Mouse (Mus musculus) bone marrow macrophage, adult 2 months (primary cell): ENCODE data around the gene Slc35g1. TPM values are rescaled to one million over a fixed set of nuclear protein-coding genes. Genes with fewer than 3 reads are reported as not detected.

Experiments
- H3K27ac ChIP-seq: 2 replicates; pipeline ENCODE4 v1.5.1; 2012; ENCODE audit warnings: low read depth, low read length; ENCODE audit not compliant: insufficient read depth
- H3K4me1 ChIP-seq: 2 replicates; pipeline ENCODE4 v1.6.1; 2012; ENCODE audit warnings: low read length; ENCODE audit not compliant: control insufficient read depth, insufficient read depth
- H3K4me3 ChIP-seq: 2 replicates; pipeline ENCODE4 v1.5.1; 2012; ENCODE audit warnings: mild to moderate bottlenecking, low read length, moderate library complexity; ENCODE audit not compliant: insufficient read depth
- CTCF ChIP-seq: IDR thresholded peaks from 2 replicates; pipeline ENCODE4 v1.5.1; 2012; ENCODE audit warnings: low read depth, mild to moderate bottlenecking, low read length, moderate library complexity
- POLR2A ChIP-seq: IDR thresholded peaks from 2 replicates; pipeline ENCODE4 v1.6.1; 2012; ENCODE audit warnings: mild to moderate bottlenecking, low read depth, low read length, borderline replicate concordance
- polyA plus RNA-seq: library from polyadenylated mRNA; stranded (reverse); fragments of >200 nt; gene quantifications from 2 replicates; pipeline ENCODE4 v1.2.4, GENCODE M21; 2012; ENCODE audit not compliant: missing spikeins, insufficient read depth, insufficient read length

The Slc35g1 gene
- polyA plus RNA-seq: 3.6 and 5.7 TPM in 2 replicates

- Histone ChIP-seq H3K4me3 (peak within 1 kb of the TSS; percentile 98), H3K27ac (peak within 1 kb of the TSS; percentile 25; the same call in 1 of the 2 replicates), H3K4me1 (peaks cover 15% of the 10 kb centered on the region; the same call in 1 of the 2 replicates)
- TF ChIP-seq POLR2A: peak; percentile 16; the same call in 1 of the 2 replicates
- TF ChIP-seq CTCF: no peak
Measured at GRCm38 (mm10) chr19:38395701-38396632, at the start of gene Slc35g1. Gene Slc35g1, plus strand, starts transcription at chr19:38395980.

- Histone ChIP-seq H3K4me1 (no peaks in the 10 kb centered on the region), H3K4me3 (no peak overlapping the region), H3K27ac (no peak overlapping the region)
- TF ChIP-seq POLR2A (no peak), CTCF (no peak)
Measured at GRCm38 (mm10) chr19:38348271-38349012, 47.3 kb upstream of the Slc35g1 start.

- Histone ChIP-seq H3K4me3 (no peak overlapping the region), H3K27ac (no peak overlapping the region), H3K4me1 (peaks cover 1% of the 10 kb centered on the region)
- TF ChIP-seq CTCF (no peak), POLR2A (no peak)
Measured at GRCm38 (mm10) chr19:38349013-38349341, 46.8 kb upstream of the Slc35g1 start.

GRCm38 (mm10) chr19:38351202-38351601 lies 44.6 kb upstream of the Slc35g1 start:
- peaks cover 6% of the 10 kb centered on the region for H3K4me1 ChIP-seq
- no peak overlapping the region for H3K4me3 ChIP-seq
- TF ChIP-seq POLR2A: no peak
- no peak for TF ChIP-seq CTCF
- H3K27ac ChIP-seq: no peak overlapping the region

- TF ChIP-seq POLR2A (no peak), CTCF (no peak)
- no peak overlapping the region for H3K4me3 ChIP-seq
- peaks cover 6% of the 10 kb centered on the region for H3K4me1 ChIP-seq
- H3K27ac ChIP-seq: no peak overlapping the region
Measured at GRCm38 (mm10) chr19:38351728-38352127, 44.1 kb upstream of the Slc35g1 start.

- Histone ChIP-seq H3K4me3 (no peak overlapping the region), H3K4me1 (peaks cover 6% of the 10 kb centered on the region), H3K27ac (no peak overlapping the region)
- TF ChIP-seq CTCF: no peak
- no peak for TF ChIP-seq POLR2A
Measured at GRCm38 (mm10) chr19:38352495-38353130, 43.2 kb upstream of the Slc35g1 start.

- Histone ChIP-seq H3K4me1 (peaks cover 6% of the 10 kb centered on the region), H3K4me3 (no peak overlapping the region), H3K27ac (no peak overlapping the region)
- TF ChIP-seq CTCF: no peak
- no peak for TF ChIP-seq POLR2A
Measured at GRCm38 (mm10) chr19:38354279-38354678, 41.5 kb upstream of the Slc35g1 start.

- Histone ChIP-seq H3K27ac (no peak overlapping the region), H3K4me3 (no peak overlapping the region), H3K4me1 (peaks cover 8% of the 10 kb centered on the region)
- TF ChIP-seq POLR2A: no peak
- TF ChIP-seq CTCF: no peak
Measured at GRCm38 (mm10) chr19:38354819-38355360, 40.9 kb upstream of the Slc35g1 start.

GRCm38 (mm10) chr19:38356211-38356828 lies 39.5 kb upstream of the Slc35g1 start:
- TF ChIP-seq POLR2A (no peak), CTCF (no peak)
- Histone ChIP-seq H3K27ac (no peak overlapping the region), H3K4me1 (peaks cover 11% of the 10 kb centered on the region), H3K4me3 (no peak overlapping the region)

- Histone ChIP-seq H3K27ac (no peak overlapping the region), H3K4me1 (peaks cover 17% of the 10 kb centered on the region), H3K4me3 (no peak overlapping the region)
- no peak for TF ChIP-seq CTCF
- no peak for TF ChIP-seq POLR2A
Measured at GRCm38 (mm10) chr19:38357956-38358623, 37.7 kb upstream of the Slc35g1 start.
